Mouse (Mus musculus) gastrocnemius, adult 2 months (tissue): Measurements from ENCODE around the gene Ccni. TPM values are rescaled to one million over a fixed set of nuclear protein-coding genes. Genes with fewer than 3 reads are reported as not detected.

ENCODE experiments used
- DNase-seq: peaks from one replicate; pipeline ENCODE4 v3.0.0; 2022
- H3K27ac ChIP-seq: fragments of 200-600 bp; 2 replicates; pipeline ENCODE4 v1.8.1; 2022; ENCODE audit warnings: mild to moderate bottlenecking
- H3K4me3 ChIP-seq: fragments of 200-600 bp; 2 replicates; pipeline ENCODE4 v1.8.1; 2022; ENCODE audit warnings: mild to moderate bottlenecking, moderate library complexity
- CTCF ChIP-seq: fragments of 200-600 bp; IDR thresholded peaks from 2 replicates; pipeline ENCODE4 v1.8.1; 2022; ENCODE audit warnings: antibody characterized with exemption, mild to moderate bottlenecking, moderate library complexity
- intact Hi-C: fragments of 180-260 bp; cut with DNase I; formaldehyde crosslinking; loops from one replicate; pipeline ENCODE4 v1.15.1; 2025
- long read RNA-seq, 2 experiments: library from polyadenylated mRNA; stranded (forward); transcript quantifications; one replicate each; pipeline ENCODE4 v2.0.0; 2021
- total RNA-seq, 2 experiments: library from RNA; stranded (reverse); gene quantifications; 2 replicates each; pipeline ENCODE4 v1.2.3; 2021

Gene Ccni
- 10 to 100 TPM; 61.4 to 66.6 TPM for total RNA-seq
- long read RNA-seq, experiment 1, transcript Ccni-201 (7 exons, 2,804 nt) = major isoform, 13 of 16 reads
- long read RNA-seq, experiment 1, partial matches to known transcripts = 1 of 16 reads
- long read RNA-seq, experiment 1, other reads (novel, unspliced or antisense) = 2 of 16 reads
- long read RNA-seq, experiment 2, transcript Ccni-201 (7 exons, 2,804 nt) = major isoform, 17 of 20 reads
- long read RNA-seq, experiment 2, partial matches to known transcripts = 0 of 20 reads
- long read RNA-seq, experiment 2, other reads (novel, unspliced or antisense) = 3 of 20 reads

GRCm38 (mm10) chr5:93206109-93207005 lies at the start of gene Ccni, which contains the start of gene 2010109A12Rik:
Ccni (minus strand) TSS chr5:93206495.
2010109A12Rik (plus strand) TSS chr5:93206518.
- TF ChIP-seq CTCF = no peak
- DNase-seq = peak; percentile 96
- H3K4me3 ChIP-seq = peak within 1 kb of the TSS; percentile 97
- intact Hi-C loops = loop anchor here (1.0 kb wide), 1 partner anchor 62 kb away; no protein-coding TSS in a partner anchor
- peak within 1 kb of the TSS; percentile 100 for H3K27ac ChIP-seq

- Histone ChIP-seq H3K27ac (no peak overlapping the region), H3K4me3 (no peak overlapping the region)
- no peak for DNase-seq
- TF ChIP-seq CTCF = no peak
- intact Hi-C loops = no loop called here
Measured at GRCm38 (mm10) chr5:93255759-93256265, 49.5 kb upstream of the Ccni start.

- Histone ChIP-seq H3K4me3 (no peak overlapping the region), H3K27ac (peak overlapping the region; percentile 54)
- intact Hi-C loops = no loop called here
- TF ChIP-seq CTCF = no peak
- peak; percentile 79 for DNase-seq
Measured at GRCm38 (mm10) chr5:93251001-93251760, 44.9 kb upstream of the Ccni start.

GRCm38 (mm10) chr5:93249940-93250578 lies 43.8 kb upstream of the Ccni start:
- intact Hi-C loops = no loop called here
- no peak for TF ChIP-seq CTCF
- no peak overlapping the region for H3K4me3 ChIP-seq

GRCm38 (mm10) chr5:93245280-93245679 lies 39.0 kb upstream of the Ccni start:
- Histone ChIP-seq H3K27ac (no peak overlapping the region), H3K4me3 (no peak overlapping the region)
- TF ChIP-seq CTCF = no peak
- DNase-seq = no peak
- intact Hi-C loops = no loop called here

More at GRCm38 (mm10) chr5:93249940-93250578, 43.8 kb upstream of the Ccni start:
- DNase-seq = no peak
- H3K27ac ChIP-seq = no peak overlapping the region

GRCm38 (mm10) chr5:93239590-93240544 lies 33.6 kb upstream of the Ccni start:
- Histone ChIP-seq H3K27ac (no peak overlapping the region), H3K4me3 (no peak overlapping the region)
- no peak for TF ChIP-seq CTCF
- DNase-seq = no peak
- intact Hi-C loops = no loop called here

GRCm38 (mm10) chr5:93236541-93236940 lies 30.2 kb upstream of the Ccni start:
- intact Hi-C loops = no loop called here
- DNase-seq = no peak
- TF ChIP-seq CTCF = no peak
- no peak overlapping the region for H3K27ac ChIP-seq
- H3K4me3 ChIP-seq = no peak overlapping the region

GRCm38 (mm10) chr5:93235888-93236287 lies 29.6 kb upstream of the Ccni start:
- H3K4me3 ChIP-seq = no peak overlapping the region
- no peak for TF ChIP-seq CTCF
- intact Hi-C loops = no loop called here
- H3K27ac ChIP-seq = no peak overlapping the region
- no peak for DNase-seq

- Histone ChIP-seq H3K4me3 (no peak overlapping the region), H3K27ac (no peak overlapping the region)
- intact Hi-C loops = no loop called here
- TF ChIP-seq CTCF = no peak
- DNase-seq = no peak
Measured at GRCm38 (mm10) chr5:93234605-93235004, 28.3 kb upstream of the Ccni start.

- intact Hi-C loops = no loop called here
- Histone ChIP-seq H3K4me3 (no peak overlapping the region), H3K27ac (no peak overlapping the region)
- no peak for DNase-seq
- TF ChIP-seq CTCF = no peak
Measured at GRCm38 (mm10) chr5:93234130-93234529, 27.8 kb upstream of the Ccni start.

- no peak for TF ChIP-seq CTCF
- H3K27ac ChIP-seq = no peak overlapping the region
- DNase-seq = no peak
- intact Hi-C loops = no loop called here
- no peak overlapping the region for H3K4me3 ChIP-seq
Measured at GRCm38 (mm10) chr5:93232838-93233237, 26.5 kb upstream of the Ccni start.
